Mouse (Mus musculus) olfactory bulb, adult 2 months (tissue): Measurements from ENCODE around the gene Serpinb7.

ENCODE experiments used
- CTCF ChIP-seq: fragments of 200-500 bp; IDR thresholded peaks from 2 replicates; pipeline ENCODE4 v1.5.1; 2012; ENCODE audit warnings: low read depth, mild to moderate bottlenecking, low read length, moderate library complexity; ENCODE audit not compliant: insufficient read depth
- POLR2A ChIP-seq: fragments of 200-500 bp; IDR thresholded peaks from 2 replicates; pipeline ENCODE4 v1.6.1; 2012; ENCODE audit warnings: mild to moderate bottlenecking, low read depth, low read length, moderate library complexity; ENCODE audit not compliant: insufficient read depth

DNA sequence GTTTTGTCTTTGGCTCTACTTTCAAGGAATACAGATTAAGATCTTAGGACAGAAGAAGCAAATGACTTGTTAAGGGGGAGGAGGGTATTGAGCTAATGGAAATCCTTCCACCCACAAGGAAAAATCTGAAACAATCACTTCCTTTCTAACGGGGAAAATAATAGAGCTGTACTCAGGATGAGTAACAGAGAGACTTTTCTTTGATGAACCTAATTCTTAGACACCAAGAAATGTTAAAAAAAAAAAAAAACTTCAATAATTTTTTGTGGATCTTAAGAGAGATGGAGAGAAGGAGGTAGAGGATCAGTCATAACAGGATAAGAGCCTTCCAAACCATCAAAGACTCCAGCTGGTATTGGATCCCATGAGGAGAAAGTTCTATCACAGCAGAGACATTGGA lies 38.6 kb upstream of the Serpinb7 start, which contains the start of gene Serpinb11:
- TF ChIP-seq CTCF (no peak), POLR2A (no peak)
